Mouse (Mus musculus) cerebellum, adult 9-10 months (tissue): ENCODE results near the gene Klhl21.

Experiments
- DNase-seq: peaks from one replicate; pipeline ENCODE4 v3.0.0; 2022

The Klhl21 gene

DNA sequence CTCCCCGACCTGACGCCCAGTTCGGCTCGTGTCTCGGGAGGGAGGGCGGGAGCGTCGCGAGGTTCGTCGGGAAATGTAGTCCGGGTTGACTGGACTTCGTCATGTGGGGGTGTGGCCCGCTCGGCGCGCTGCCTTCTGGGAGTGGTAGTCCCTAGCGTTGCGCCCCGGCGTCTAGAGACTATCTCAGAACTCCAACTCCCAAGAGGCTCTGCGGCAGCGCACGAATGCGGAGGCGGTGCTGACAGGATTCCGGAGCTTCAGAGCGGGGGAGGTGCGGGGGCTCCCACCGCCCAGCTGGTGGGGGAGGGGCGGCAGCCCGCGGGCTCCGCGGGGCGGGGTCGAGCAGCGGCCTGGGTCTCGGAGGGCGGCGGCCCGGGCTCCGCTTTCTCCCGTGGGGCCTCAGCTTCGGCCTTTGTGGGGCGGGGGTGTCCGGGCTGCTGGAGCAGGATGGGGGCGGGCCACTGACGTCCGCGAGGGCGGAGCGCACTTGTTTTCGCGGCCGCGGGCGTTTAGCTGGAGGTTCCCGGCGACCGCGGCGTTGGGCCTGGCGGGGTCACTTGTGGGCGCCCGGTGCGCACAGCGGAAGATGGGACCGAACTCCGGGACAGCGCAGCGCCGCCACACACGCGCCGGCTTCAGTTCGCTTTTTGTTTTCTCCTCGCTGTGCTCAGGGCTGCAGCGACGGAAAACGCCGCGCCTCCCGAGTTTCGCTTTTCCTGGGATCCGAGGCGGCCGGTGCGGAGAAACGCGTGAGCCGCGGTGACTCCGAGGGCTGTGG, 12.2 kb upstream of the Klhl21 start, which contains the start of gene Phf13:
Phf13 (minus strand) TSS at position 86 of the 778 bp plus-strand sequence.
- DNase-seq: peak; percentile 99

DNA sequence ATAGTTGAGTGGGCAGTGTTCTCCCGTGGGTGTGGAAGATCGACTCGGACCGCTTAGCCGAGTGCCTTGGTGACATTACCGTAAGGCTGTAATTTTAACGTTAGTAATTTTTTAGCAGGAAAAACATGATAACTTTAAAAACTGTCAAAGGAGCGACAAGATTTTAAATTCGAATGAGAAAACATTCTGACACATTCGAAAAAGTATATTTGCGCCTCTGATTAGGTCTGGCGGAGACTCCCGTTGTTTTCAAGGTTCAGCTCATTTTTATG, 11.7 kb upstream of the Klhl21 start:
- DNase-seq: no peak

DNA sequence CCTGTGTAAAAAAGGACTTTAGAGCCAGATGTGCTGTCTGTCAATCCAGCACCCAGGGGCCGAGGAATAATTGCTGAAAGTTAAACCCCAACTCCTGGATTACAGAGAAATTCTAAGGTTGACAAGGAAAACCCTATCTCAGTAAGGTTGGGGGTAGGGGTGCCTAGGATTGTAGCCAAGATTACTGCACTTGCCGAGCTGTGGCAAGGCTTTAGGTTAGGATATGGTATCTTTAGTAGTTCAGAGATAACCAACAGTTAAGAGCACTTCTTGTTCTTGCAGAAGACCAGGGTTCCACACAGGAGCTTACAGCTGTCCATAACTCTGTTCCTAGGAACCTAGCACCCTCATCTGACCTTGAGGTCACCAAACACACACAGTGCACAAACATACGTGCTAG, 10.9 kb upstream of the Klhl21 start:
- DNase-seq: no peak

GRCm38 (mm10) chr4:151999481-151999880, 9.1 kb upstream of the Klhl21 start:
- DNase-seq: no peak

- no peak for DNase-seq
Observed at GRCm38 (mm10) chr4:152000906-152001305, 7.7 kb upstream of the Klhl21 start.

DNA sequence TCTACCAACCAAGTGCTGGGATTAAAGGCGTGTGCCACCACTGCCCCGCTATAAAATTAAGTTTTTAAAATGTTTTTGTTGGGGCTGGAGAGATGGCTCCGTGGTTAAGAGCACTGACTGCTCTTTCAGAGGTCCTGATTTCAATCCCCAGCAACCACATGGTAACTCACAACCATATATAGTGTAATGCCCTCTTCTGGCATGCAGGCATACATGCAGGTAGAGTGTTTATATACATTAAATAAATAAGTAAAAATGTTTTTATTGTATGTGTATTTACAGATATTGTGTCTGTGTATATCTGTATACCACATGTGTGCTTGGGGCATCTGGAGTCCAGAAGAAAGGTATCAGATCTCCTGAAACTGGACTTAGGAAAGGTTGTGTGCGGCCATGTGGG, 7.3 kb upstream of the Klhl21 start:
- no peak for DNase-seq

- no peak for DNase-seq
Observed at GRCm38 (mm10) chr4:152002063-152002462, 6.5 kb upstream of the Klhl21 start.

GRCm38 (mm10) chr4:152006137-152006536, 2.5 kb upstream of the Klhl21 start:
- DNase-seq: no peak

- DNase-seq: peak; percentile 43
Observed at GRCm38 (mm10) chr4:152006812-152007211, 1.8 kb upstream of the Klhl21 start.

DNA sequence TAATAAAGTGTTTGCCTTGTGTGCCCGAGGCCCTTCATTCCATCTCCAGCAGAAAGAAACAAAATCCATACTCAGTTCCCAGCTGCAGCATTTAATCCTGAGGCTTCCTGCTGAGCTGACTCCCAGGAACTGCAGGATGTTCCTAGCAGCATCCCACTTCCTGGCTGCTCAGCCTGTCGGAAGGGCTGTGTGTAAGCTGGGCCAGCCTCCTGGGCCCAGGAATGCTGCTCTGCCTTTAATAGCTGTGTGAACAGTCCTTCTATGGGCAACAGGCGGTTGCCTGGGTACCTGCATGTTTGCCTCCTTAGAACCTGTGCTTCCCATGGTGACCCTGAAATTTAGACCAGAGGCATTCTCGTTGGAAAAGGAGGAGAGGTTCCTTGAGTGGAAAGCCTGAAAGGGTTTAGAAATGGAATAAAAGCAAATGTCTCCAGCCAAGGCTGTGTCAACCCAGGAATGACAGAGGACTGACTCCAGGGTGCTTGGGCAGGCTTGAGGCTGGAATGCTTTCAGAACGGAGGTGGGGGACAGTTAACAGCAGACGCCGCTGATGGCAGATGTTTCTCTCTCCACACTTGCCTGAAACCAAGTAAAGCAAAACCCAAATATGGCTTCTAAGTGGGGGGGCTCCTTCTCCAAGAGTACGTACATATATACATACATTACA, 989 bp upstream of the Klhl21 start:
- no peak for DNase-seq

DNA sequence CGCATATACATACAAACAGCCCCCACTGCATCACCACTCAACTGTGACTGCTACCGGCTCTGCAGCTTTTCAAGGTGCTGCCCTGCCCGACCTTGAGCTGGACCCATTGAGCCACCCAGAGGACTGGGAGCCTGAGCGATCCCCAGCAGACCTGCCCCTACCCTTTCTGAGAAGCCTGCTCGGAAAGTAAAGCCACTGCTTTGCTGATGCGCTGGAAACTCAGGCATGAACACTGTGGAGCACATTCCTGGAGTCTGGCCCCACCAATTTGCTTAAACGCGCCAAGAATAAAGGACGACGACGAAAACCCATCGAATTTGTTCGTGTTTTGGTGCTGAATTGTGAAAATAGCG, 479 bp upstream of the Klhl21 start:
- DNase-seq: peak; percentile 62

DNA sequence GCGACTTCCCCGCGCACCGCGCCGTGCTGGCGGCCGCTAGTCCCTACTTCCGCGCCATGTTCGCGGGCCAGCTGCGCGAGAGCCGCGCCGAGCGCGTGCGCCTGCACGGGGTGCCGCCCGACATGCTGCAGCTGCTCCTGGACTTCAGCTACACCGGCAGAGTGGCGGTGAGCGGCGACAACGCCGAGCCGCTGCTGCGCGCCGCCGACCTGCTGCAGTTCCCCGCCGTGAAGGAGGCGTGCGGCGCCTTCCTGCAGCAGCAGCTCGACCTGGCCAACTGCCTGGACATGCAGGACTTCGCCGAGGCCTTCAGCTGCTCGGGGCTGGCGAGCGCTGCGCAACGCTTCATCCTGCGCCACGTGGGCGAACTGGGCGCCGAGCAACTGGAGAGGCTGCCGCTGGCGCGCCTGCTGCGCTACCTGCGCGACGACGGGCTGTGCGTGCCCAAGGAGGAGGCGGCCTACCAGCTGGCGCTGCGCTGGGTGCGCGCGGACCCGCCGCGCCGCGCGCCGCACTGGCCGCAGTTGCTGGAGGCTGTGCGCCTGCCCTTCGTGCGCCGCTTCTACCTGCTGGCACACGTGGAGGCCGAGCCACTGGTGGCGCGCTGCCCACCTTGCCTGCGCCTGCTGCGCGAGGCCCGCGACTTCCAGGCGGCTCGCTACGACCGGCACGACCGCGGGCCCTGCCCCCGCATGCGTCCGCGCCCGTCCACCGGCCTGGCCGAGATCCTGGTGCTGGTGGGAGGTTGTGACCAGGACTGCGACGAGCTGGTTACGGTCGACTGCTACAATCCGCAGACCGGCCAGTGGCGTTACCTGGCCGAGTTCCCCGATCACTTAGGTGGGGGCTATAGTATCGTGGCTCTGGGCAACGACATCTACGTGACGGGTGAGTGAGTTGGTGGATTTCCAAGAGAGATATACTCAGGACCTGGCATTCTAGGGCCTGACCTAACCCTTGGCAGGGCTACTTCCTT, 761 bp downstream of the Klhl21 start:
- DNase-seq: peak; percentile 72

- peak; percentile 71 for DNase-seq
Observed at GRCm38 (mm10) chr4:152010091-152010706, 1.6 kb downstream of the Klhl21 start.

GRCm38 (mm10) chr4:152010707-152011134, 2.1 kb downstream of the Klhl21 start:
- DNase-seq: peak; percentile 57

DNA sequence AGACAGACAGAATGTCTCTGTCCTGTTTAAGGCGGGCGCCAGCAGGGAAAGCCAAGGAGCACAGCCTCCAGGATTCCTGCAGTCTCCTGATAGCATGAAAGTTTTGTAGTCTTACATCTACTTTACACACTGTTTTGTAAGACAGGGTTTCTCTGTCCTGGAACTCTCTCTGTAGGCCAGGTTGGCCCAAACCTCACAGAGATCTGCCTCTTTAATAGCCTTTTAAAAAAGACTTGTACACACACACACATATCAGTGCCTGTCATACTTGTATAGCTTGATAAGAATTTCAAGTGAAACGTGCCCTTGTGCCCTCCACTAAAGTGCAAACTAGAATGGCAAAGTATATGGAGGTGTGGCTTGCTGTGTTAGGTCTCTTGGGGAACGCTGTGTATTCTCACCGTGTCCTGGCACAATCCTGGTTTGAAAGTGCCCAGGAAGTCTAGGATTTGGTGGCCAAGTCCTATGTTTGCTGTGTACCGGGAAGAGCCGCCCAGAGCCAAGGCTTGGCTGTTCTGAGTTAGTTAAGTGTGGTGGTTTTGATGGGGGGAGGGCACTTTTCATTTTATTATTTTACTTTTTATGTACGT, 2.7 kb downstream of the Klhl21 start:
- DNase-seq: no peak

DNA sequence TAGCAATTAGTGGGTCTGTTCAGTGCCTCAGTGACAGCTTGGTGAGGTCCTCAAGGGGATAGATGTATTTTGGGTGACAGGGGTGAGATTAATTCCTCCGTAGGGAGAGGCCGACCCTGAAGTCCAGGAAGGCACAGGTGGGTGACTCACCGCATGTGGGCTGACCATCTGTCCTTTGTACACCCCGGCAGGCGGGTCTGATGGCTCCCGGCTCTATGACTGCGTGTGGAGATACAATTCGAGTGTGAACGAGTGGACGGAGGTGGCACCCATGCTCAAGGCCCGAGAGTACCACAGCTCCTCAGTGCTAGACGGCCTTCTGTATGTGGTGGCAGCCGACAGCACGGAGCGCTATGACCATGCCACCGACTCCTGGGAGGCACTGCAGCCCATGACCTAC, 3.5 kb downstream of the Klhl21 start:
- no peak for DNase-seq

DNA sequence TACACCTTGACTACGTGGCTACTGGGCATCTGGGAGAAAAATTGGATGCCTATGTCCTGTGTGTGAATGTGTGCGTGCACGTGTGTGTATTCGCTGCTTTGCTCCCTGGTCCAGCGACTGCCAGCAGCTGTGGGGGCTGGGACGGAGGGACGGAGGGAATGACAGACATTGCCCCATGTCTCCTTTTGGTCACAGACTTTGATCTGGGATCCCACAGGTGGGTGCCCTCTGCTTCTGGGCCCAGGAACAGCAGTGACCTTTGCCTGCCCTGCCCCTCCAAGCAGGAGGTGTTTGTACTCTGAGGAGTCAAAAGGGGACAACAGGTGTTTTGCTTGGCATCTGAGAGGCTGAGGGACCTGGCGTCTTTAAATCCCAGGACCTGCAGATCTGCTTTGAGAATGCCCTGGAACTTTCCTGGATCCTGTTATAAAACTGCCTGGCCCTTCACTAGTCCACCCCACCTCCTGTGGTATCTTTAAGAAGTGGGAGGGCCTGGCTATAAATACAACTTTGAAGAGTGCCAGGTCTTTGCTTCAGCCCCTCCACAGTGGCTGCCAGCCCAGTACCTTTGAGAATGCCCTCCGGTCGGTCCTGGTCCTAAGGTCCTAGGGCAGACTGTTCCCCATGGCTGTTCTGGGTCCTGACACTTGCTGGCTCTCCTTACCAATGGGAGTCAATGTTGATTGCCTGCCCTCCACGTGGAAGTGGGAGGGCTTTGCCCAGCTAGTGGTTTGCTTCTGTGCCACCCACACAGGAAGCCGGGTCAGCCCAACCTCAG, 4.6 kb downstream of the Klhl21 start:
- no peak for DNase-seq

DNA sequence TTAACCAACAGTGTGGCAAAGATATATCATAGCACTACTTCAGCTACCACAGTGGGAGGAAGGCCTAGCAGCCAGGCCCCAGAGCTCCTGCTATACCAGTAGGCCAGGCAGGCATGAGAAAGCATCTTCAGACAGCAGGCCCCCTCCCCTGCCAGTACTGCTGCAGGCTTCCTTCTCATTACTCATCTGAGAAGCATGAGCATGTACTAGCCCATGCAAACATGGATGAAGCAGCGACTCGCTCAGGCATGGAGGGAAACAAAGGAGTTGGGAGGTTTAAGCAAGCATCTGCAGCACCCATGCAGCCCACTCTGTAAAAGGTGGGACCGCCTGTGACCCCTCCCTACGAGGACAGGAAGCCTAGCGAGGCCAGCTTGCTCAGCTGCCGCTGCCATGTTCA, 10.5 kb downstream of the Klhl21 start:
- DNase-seq: no peak

GRCm38 (mm10) chr4:152020024-152020423, 11.4 kb downstream of the Klhl21 start:
- DNase-seq: no peak

DNA sequence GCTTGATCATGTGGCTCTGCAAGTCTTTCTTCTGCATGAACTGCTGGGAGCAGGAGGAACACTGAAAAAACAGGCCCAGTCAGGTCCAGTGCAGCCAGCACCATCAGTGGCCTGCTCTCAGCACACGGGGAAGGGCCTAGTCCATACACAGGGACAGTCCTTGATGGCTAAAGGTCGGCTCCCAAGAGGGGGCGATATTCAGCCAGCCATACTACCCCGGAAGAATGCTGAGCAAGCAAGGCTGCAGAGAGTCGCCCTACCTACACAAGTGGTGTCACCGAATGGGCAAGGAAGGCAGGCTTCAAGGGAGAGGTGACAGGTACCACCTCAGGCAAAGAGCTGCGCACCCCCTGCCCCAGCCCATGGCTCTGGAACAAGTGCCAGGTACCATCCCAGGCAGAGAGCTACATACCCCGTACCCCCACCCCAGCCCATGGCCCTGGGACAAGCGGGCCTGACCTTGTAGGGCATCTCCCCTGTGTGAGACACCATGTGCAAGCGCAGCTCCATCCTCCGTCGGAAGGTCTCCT, 13.0 kb downstream of the Klhl21 start:
- DNase-seq: no peak

DNA sequence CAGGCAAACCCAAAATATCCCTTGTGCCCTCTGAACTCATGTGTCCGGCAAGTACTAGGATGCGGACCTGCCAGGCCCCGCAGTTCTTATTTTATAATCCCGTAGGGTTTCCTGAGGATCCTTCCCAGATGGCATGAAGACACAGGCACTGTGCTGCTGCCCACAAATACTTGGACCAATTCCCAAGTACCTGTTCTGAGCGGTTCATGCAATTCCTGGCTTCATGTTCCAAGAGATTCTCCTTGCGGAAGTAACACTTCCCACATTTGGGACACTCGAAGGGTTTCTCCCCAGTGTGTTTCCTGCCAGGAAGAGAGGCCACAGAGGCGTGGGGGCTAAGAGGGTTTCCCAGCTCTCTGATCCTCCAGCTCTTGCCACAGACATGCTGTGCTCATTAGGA, 13.9 kb downstream of the Klhl21 start:
- DNase-seq: peak; percentile 52

DNA sequence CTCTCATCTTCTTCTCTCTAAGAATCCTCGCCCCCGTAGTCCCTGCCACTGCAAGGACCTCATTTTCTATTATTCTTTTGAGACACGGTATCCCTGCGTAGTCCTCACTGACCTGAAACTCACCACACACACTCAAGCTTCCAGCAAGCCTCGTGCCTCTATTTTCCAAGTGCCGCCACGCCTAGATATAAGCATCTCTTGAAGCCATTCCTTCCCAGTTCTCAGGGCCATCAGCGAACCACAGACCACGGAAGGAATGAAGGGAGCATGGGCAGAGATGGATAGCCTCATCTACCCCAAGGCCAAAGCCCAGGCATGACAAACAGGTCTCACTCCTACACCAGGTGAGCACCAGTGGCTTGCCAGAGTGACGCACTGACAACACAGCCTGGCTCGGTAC, 15.9 kb downstream of the Klhl21 start:
- DNase-seq: peak; percentile 15
